Mouse (Mus musculus) WW6 (cell line): ENCODE results near the gene Ttc21b.
"Not testable (repeated sequence)": the region's sequence is repeated elsewhere in the genome, so short reads cannot be mapped to it uniquely, and the experiment has no call there.

Source experiments
- DNase-seq: peaks from one replicate; pipeline ENCODE4 v3.0.0-alpha.2; 2013; ENCODE audit warnings: low read depth, low spot score

Gene Ttc21b

DNA sequence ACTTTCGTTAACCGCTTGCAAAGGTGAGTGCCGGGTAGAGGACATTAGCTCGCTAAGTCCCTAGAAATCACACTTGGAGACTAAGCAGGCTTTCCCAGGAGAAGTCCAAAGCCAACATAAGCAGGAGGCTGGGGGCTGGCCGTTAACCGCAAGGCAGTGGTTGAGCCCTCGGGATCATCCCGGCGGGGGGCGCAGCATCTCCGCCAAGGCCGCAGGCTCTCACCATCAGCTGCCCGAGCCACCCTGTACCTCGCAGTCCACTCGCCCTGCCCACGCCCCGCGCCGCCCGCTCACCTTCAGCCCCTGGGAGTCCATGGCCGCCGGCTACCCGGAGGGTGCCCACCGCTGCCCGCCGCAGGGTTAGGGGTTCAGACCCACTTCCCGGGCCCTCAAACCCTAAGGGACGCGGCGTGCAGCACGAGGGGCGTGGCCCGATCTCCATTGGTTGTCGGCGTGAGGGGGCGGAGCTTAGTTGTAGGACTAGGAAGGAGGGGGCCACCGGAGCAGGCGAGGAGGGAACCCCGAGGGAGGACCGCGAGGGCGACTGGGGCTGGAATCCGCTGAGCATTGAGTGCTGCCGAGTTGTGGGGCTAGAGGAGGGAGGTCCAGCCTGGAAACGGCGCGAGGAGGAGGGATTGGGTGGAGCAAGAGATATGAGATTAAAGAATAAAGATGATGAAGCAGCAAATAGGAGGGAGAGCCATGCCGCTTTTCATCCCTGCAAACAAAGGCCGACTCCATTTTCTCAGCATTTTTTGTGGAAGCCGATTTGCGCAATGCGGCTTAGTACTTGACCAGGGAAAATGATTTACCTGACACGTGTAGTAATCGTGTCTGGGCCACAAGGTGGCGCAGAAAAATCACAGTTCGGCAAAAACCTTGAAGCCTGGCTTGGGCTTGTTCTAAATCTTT, at the start of gene Ttc21b:
Gene Ttc21b (minus strand): TSS at position 398 of the 912 bp plus-strand sequence.
- peak; percentile 83 for DNase-seq

DNA sequence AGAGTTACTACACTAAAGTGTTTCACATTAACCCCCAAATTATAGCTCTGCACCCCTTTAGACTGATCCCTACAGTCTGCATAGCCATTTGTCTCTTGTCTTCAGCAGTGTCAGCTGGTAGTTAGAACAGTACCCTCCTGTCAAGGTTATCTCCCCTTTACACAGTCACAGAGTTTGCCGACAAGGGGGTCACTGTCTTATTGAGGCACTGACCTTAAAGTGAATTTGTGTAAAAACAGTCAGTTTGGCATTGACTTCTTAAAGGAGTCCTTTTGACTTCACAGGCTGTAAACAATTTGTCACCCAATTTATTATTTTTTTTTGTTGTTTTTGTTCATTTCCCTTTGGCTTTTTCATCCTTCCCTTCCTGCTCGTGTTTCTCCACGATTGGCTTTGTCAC, 16.1 kb upstream of the Ttc21b start:
- no peak for DNase-seq

DNA sequence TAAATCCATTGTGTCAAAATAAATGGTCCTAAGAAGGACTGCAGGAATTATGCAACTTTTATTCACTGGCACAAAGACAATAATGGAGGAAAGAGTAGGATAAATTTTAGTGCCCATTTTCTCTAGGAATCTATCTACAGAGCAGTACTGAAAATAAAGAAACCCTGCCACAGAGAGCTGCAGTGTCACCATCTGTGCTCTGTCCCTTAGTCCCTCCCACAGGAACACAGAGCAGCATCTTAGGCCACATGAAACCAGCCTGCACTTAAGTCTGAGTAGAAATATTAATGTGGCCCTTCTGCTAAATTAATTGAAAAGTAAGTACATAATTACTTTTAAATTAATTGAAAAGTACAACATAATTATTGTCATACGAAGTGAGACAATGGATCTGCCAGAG, 12.4 kb downstream of the Ttc21b start:
- DNase-seq: no peak

DNA sequence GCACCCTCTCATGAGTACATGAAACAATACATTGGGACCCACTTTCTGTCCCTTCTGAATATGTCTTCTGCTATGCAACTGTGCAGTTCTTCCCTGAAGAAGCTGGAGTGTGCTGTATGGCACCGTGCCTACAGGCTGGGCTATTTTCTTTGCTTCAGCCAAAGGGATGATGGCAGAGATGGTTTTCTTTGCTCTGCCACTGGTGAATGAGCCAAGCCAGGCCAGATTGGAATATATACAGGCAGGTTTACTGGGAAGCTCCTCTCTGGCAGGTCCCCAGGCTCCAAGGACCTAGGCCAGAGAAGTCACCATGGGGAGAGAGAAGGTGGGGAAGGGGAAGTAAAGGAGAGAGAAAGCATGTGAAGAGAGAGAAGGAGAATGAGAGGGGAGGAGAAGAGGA, 16.1 kb downstream of the Ttc21b start:
- no peak for DNase-seq

DNA sequence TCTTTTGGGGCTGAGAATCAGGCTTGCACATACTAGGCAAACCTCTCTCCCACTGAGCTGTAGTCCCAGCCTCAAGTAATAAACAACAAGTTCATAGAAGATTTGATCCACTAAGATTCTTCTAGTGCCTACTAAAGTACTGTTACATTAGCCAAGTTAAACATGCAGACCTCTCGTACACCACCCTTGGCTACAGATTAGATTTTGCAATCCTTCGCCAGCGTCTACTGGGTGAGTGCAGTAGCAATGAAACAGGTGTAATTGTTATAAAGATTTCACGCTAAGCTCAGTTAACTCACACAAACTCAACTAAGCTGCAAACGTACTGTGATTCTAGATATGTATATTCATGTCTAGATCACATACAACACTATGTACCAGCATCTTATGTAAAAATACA, 17.5 kb downstream of the Ttc21b start:
- DNase-seq: no peak

DNA sequence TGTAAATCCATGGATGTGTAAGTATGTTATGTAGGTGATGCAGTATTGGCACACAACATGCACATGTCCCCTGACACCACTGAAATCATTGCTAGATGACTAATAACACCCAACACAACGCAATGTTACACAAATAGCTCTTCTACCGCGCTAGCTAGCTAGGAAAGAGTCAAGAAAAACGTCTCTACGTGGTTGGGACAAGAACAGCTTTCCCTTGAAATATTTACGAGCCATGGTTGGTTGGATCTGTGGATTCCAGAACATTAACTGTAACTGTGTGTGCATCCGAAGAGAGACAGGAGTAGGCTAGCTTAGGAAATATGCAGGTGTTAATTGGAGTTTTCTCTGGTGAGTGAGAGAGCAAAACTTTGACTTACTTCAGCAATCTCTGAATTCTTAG, 35.5 kb downstream of the Ttc21b start:
- DNase-seq: no peak

DNA sequence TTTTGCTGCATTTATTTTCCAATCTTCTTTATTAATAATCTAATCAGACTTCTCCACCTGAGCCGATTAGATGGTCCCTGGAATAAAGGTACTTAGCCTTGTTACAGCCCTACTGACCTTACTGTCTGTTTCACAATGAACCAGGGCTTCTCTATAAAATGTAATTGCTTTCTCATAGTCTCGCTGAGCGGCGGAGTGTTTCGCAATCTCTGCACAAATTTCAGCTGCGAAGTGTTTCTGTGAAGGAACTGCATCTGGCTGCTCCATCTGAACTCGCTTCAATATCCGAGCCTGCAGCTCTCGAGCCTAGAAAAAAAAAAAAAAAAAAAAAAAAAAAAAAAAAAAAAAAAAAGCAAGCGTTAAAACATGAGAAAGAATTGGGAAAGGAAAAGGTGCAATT, 46.5 kb downstream of the Ttc21b start:
- DNase-seq: no peak

DNA sequence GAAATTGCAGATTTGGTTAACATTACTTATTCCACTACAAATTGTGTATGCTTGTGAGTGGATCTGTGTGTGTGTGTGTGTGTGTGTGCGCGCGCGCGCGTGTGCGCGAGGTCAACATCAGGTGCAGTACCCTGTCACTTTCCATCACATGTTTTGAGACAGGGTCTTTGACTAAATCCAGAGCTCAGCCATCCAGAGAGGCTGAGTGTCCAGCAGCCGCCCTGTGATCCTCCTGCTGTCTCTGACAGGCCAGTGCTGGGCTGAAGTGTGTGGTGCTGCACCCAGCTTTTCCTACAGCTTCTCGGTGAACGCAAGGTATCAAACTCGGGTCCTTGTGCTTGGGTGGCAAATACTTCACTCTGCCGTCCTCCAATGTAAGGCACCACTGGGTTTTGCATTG, 47.1 kb downstream of the Ttc21b start:
- no peak for DNase-seq

DNA sequence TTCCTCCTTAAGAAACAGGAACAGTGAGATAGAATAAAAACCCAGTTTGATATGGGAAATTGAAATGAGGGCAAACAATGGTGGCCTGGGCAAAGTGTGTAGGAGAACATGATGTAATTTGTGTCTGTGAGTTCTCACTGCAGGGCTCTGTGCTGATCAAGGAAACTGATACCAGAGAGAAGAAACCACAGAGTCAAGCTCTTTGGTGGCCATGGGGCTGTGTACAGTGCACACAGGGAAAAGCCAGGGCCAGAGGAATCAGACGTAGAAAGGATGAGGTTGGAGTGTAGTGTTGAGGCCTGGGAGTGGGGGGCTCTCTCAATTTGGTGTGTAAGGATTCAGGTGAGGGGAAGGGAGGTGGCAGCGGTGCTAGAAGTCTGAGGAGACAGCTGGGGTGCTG, 49.6 kb downstream of the Ttc21b start:
- DNase-seq: no peak

DNA sequence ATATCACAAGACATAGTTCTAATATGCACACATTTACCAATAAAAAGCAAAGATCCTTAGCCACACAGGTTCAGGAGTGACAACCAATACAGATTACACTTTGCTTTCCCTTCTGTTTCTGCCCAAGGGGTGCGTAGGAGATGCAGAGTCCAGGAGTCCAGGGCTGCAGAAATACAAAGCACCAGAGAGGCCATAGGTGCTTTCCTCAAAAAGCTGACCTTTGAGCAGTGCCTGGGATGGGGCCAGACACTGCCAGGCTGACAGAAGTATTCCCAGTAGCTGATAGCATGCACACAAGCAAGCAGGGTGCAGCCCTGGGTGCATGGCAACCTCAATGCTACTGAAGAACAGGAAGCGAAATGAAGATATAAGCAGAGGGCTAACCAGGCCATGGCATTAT, 52.2 kb downstream of the Ttc21b start:
- no peak for DNase-seq

DNA sequence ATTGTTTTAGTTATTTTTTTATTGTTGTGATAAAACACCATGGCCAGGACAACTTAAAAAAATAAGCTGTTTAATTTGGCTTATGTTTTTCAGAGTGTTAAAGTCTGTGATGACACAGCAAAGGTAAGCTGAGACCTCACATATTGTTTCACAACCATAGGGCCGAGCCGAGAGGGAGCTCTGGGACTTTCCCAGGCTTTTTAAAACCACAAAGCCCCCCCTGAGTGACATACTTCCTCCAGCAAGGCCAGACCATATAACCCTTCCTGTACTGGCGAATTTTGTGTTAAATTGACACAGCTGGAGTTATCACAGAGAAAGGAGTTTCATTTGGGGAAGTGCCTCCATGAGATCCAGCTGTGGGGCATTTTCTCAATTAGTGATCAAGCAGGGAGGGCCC, 56.2 kb downstream of the Ttc21b start:
- DNase-seq: no peak

DNA sequence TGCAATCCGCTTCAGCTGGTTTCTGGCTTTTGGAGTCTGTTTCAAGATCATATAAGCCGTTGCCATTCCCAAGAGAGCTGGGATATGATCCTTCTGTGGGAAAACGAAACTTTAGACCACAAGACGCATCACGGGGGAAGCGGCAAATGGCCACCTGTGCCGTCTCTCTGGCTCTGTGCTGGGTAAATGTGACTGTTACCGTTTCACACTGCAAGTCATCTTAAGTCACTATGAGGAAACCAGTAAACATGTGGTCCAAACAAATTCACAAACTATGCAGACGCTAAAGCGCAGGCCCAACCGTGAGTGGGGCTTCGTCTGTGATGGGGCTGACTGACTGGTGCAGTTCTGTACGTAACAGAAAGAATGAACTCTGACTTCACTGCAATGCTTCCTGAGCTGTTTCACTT, 64.7 kb downstream of the Ttc21b start:
- DNase-seq: no peak

DNA sequence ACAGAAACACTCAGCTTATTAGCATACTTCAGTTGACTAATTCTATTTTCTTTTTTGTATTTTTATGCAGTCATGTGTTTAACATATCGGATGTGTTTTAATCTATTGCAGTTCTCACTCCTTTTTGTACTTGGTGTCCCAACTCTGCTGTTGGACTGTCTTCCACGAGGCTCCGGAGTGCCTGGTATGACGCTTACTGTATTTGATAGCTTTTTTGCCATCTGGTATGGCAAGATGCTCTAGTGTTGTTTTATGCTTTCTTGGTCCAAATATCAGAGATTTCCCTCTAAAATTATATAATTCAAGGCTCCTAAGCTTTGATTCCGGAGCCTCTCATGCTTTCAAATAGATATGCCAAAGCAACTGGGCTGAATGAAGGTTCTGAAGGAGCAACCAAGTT, 66.3 kb downstream of the Ttc21b start:
- no peak for DNase-seq

DNA sequence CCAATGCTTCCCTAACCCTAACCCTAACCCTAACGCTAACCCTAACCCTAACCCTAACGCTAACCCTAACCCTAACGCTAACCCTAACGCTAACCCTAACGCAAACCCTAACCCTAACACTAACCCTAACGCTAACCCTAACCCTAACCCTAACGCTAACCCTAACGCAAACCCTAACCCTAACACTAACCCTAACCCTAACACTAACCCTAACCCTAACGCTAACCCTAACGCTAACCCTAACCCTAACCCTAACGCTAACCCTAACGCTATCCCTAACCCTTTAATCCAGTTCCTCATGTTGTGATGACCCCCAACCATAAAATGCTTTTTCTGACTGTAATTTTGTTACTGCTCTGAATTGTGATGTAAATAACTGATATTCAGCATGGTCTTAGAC, 67.2 kb downstream of the Ttc21b start:
- not testable (repeated sequence) for DNase-seq

DNA sequence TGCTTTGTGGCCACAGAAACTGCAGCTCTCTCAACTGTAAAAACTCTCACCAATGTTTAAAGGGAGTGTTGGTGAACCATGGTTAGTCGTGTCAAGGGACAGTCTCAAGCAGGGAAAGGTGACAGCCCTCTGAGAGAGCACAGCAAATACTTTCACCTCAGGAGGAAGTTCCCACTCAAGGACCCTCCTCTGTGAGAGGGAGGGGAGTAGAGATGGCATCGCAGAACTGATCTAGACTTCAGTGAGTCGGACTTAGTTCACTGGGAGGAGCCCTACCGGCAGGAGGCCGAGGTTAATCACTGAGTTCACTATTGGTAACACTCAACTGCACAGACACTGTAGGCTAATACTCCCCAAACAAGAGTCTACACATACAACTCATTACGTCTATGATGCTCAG, 68.9 kb downstream of the Ttc21b start:
- no peak for DNase-seq

DNA sequence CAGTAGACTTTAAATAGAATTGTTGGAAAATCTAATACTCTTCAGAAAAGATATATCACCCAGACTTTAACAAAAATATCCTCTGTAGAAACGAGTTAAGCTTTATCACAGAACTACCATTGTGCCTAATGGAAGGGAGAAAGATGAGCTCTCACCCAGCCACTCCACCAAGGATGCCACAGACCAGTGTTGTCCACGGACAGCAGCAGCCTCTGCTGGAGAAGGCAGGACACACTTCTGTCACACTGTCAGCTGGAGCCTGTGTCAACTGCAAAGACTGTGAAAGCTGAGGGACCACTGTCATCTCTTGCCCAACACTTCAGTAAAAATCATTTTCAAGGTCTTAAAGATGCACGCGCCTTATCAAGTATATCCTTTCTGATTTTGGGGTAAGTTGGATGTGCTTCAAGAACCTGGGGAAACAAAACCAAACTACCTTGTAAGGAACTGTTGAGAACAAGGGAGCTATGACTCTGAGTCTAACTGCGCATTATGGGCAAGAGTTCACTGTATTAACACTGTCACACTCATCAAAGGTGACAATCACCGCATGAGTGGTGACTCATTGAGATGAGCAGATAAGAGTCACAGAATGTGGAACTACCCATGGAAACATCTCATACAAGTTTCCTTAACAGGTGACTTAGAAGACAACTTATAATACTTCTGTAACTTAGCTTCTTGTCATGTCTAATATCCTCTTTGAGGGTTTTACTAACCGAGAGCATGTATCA, 71.8 kb downstream of the Ttc21b start:
- DNase-seq: no peak

DNA sequence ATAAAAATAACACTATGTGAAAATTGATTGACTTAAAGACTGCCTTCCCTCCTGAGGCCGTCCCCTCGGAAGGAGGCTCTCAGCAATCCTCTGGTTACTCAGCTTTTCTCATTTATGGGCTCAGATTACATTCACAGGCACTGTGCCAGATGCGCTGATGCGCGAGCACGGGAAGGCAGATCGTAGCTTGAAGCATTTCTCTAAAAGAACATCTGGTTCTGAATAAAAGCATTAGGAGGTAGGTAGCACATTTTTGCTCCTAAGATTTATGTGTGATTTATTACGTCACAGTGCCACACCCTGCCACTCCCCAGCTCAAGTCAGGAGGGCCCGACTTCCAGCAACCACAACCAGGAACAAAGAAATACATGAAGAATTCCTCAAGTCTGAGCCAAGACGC, 76.1 kb downstream of the Ttc21b start:
- DNase-seq: no peak

DNA sequence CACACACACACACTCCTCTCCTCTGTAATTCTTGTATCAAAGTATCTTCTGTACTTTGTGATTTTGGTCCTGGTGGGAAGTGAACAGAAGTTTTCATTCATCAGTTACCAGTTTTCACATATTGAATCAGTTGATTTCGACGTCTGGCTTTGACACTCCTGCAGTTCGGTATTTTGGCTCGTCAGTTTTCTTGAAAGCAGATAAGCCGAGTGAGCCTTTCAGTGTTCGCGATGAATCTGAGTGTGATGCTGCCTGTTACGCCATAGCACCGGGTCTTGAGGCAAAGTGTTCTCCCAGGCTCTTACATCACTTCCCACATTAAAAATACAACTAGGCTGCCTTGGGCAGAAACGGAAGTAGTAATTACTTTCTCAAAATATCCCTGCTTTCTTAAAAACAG, 76.6 kb downstream of the Ttc21b start:
- DNase-seq: no peak

DNA sequence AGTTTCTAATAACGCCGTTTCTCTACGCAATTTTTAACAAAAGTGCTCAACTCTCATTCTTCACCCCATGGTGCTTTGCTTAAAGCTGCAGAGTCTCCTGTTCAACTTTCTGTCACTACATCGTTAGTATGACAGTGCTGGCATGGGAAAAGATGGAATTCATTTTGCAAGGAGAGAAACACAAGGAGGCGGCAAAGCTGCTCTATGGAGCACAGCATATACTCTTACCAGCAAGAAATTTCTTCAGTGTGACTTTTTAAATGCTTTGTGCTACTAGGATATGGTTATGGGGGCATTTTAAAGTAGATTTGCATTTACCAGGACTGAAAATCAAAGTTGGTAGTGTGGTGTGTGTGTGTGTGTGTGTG, 77.6 kb downstream of the Ttc21b start:
- no peak for DNase-seq

DNA sequence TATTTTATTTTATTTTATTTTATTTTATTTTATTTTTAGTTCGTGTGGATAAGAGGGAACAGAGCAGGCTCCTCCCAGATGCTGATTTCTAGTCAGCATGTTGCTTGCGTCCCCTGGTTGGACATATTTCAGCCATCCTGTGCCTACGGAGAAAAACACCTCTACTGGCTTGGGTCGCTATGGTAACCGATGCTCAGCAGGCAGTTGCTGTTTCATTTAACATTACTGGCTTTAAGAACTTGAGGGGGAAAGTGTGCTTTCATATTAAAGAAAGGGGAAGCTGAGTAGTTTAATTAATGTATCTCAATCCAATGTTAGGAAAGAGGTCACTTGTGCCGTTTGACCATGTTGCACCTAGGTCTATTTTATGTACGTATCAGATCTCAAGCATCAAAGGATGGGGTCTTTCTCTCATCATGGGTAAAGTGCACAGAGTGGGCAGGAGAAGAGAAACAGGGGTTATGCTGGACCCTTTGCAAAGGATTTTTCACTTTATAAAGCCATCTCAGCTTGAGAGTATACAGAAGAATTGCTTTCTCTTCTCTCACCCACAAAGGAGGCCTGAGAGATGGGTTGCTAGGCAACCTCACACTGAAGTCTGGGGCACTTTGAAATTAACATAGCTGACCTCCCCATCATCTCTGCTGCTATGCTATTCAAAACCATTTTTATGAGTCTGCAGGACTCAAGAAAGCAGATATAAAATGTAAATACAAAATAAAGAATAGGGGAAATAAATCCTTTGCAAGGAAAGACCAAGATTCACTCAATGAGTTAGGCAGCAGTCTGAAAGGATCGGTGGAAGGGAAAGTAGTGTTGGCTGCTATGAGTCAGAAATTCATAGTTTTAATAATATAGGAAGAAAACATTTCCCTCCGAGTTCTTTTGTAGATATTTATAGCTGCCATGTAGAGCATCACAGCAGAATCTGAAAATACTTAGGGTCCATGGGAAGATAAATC, 78.2 kb downstream of the Ttc21b start:
- DNase-seq: no peak

DNA sequence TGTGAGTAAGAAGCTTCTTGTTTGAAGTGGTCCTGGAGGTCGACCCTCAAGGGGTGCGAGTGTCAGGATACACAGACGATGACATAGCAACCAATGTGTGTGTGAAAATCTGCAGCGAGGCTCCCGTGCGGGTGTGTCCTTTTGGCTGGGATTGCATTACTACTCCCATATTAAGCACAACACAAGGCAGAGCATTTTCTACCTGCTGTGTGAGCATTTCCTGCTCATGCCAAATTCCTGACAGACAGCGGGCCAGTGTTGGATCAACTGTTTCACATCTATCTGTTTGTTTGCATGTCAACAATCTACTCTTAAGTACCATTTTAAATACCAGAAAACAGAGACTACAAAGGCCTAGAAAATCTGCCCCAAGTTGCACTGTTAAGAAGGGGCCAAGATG, 79.4 kb downstream of the Ttc21b start:
- no peak for DNase-seq

DNA sequence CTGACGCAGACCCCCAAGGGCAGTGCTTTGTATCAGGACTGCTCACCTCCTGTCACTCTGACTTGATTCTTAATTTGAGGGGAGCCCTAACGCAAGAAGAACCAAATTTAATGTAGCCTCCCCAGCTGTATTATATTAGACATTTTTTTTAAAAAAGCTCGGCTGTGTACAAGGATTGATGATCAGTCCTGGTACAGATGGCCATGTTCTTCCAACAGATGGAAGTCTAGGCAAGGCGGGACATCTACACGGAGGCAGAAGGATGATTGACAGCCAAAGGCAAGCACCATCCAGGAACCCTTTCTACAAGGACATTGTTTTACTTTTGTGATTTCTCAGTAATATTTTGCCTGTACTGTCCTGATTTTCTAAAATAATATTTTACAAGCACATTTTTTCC, 83.3 kb downstream of the Ttc21b start:
- no peak for DNase-seq
